Mouse (Mus musculus) hindbrain, embryonic 10.5 days (tissue): ENCODE measurements around the gene Irgm2. TPM values are rescaled to one million over a fixed set of nuclear protein-coding genes. Genes with fewer than 3 reads are reported as not detected.
"Not testable (repeated sequence)": the region's sequence is repeated elsewhere in the genome, so short reads cannot be mapped to it uniquely, and the experiment has no call there.

Source experiments
- DNase-seq: peaks from one replicate; pipeline ENCODE4 v3.0.0-alpha.2; 2017; ENCODE audit warnings: low spot score
- H3K27ac ChIP-seq: fragments of 300-500 bp; sonication (generic); 2 replicates; pipeline ENCODE4 v1.5.1; 2016; ENCODE audit warnings: mild to moderate bottlenecking, moderate library complexity
- H3K27me3 ChIP-seq: fragments of 300-500 bp; sonication (generic); 2 replicates; pipeline ENCODE4 v1.6.1; 2016; ENCODE audit warnings: mild to moderate bottlenecking; ENCODE audit not compliant: poor library complexity, insufficient read depth, severe bottlenecking
- H3K36me3 ChIP-seq: fragments of 300-500 bp; sonication (generic); 2 replicates; pipeline ENCODE4 v1.6.1; 2016; ENCODE audit warnings: mild to moderate bottlenecking, moderate library complexity
- H3K4me1 ChIP-seq: fragments of 300-500 bp; sonication (generic); replicated peaks from 2 replicates; pipeline ENCODE4 v1.6.1; 2016; ENCODE audit warnings: mild to moderate bottlenecking
- H3K4me3 ChIP-seq: fragments of 300-500 bp; sonication (generic); 2 replicates; pipeline ENCODE4 v1.5.1; 2016; ENCODE audit warnings: mild to moderate bottlenecking, moderate library complexity
- H3K9me3 ChIP-seq: fragments of 300-500 bp; sonication (generic); 2 replicates; pipeline ENCODE4 v1.6.1; 2016; ENCODE audit warnings: mild to moderate bottlenecking, moderate library complexity
- WGBS: fragments of 180-500 bp; shearing (Covaris S2); methylation state at CpG from one replicate; pipeline ENCODE4 v1.1.7; 2016; 5-methylcytosine and 5-hydroxymethylcytosine counted together
- polyA plus RNA-seq: library from polyadenylated mRNA; unstranded; fragments of >200 nt; fragmentation: Nextera tagmentation; extraction: Ambion mirVana; gene quantifications from 2 replicates; pipeline ENCODE4 v1.2.1, GENCODE M21; 2016

Gene Irgm2
- 0.44 and 0.55 TPM in 2 replicates for polyA plus RNA-seq

GRCm38 (mm10) chr11:58199229-58200037 lies at the start of gene Irgm2, which contains the start of gene Igtp:
Irgm2 (plus strand) TSS chr11:58199618.
Igtp (plus strand) TSS chr11:58199556.
- H3K27me3 ChIP-seq, H3K36me3 ChIP-seq, H3K4me1 ChIP-seq, H3K9me3 ChIP-seq: not testable (repeated sequence)
- Histone ChIP-seq H3K4me3 (peak within 1 kb of the TSS; percentile 58), H3K27ac (peak within 1 kb of the TSS; percentile 79)
- peak; percentile 43 for DNase-seq
- WGBS: 9% methylated on average over 15 of the region's 15 CpGs

GRCm38 (mm10) chr11:58155458-58155857 lies 44.0 kb upstream of the Irgm2 start:
- Histone ChIP-seq H3K4me1 (no peaks in the 10 kb centered on the region), H3K27ac (no peak overlapping the region), H3K27me3 (no peaks in the 10 kb centered on the region), H3K9me3 (no peaks in the 10 kb centered on the region), H3K4me3 (no peak overlapping the region), H3K36me3 (peaks cover 99% of the 10 kb centered on the region)
- WGBS: 96% methylated on average over 9 of the region's 9 CpGs
- no peak for DNase-seq

- WGBS: 85% methylated on average over 3 of the region's 3 CpGs
- H3K4me3 ChIP-seq: no peak overlapping the region
- DNase-seq: no peak
- H3K9me3 ChIP-seq: no peaks in the 10 kb centered on the region
- peaks cover 99% of the 10 kb centered on the region for H3K36me3 ChIP-seq
- H3K27ac ChIP-seq: no peak overlapping the region
- H3K4me1 ChIP-seq: no peaks in the 10 kb centered on the region
- no peaks in the 10 kb centered on the region for H3K27me3 ChIP-seq
These were observed 42.5 kb upstream of the Irgm2 start for GRCm38 (mm10) chr11:58156871-58157270.

- peaks cover 67% of the 10 kb centered on the region for H3K36me3 ChIP-seq
- no peaks in the 10 kb centered on the region for H3K27me3 ChIP-seq
- H3K4me1 ChIP-seq: peaks cover 8% of the 10 kb centered on the region
- H3K4me3 ChIP-seq: no peak overlapping the region
- peaks cover 7% of the 10 kb centered on the region; the same call in 1 of the 2 replicates for H3K9me3 ChIP-seq
- no peak overlapping the region for H3K27ac ChIP-seq
- WGBS: 93% methylated on average over 2 of the region's 2 CpGs
- no peak for DNase-seq
These were observed 34.3 kb upstream of the Irgm2 start for GRCm38 (mm10) chr11:58165072-58165471.

GRCm38 (mm10) chr11:58167822-58168166 lies 31.6 kb upstream of the Irgm2 start:
- H3K4me1 ChIP-seq: peaks cover 20% of the 10 kb centered on the region
- H3K9me3 ChIP-seq: peaks cover 7% of the 10 kb centered on the region; the same call in 1 of the 2 replicates
- peak overlapping the region; percentile 76 for H3K4me3 ChIP-seq
- peak overlapping the region; percentile 90 for H3K27ac ChIP-seq
- no peaks in the 10 kb centered on the region for H3K27me3 ChIP-seq
- DNase-seq: no peak
- WGBS: under 1% methylated on average over 8 of the region's 8 CpGs
- H3K36me3 ChIP-seq: peaks cover 40% of the 10 kb centered on the region

GRCm38 (mm10) chr11:58168167-58168915 lies 31.1 kb upstream of the Irgm2 start, which contains the start of gene Gemin5:
Gemin5 (minus strand) TSS chr11:58168539.
- Histone ChIP-seq H3K27ac (peak within 1 kb of the TSS; percentile 90), H3K36me3 (peaks cover 40% of the 10 kb centered on the region), H3K27me3 (no peaks in the 10 kb centered on the region), H3K9me3 (peaks cover 7% of the 10 kb centered on the region; the same call in 1 of the 2 replicates), H3K4me1 (peaks cover 21% of the 10 kb centered on the region), H3K4me3 (peak within 1 kb of the TSS; percentile 76)
- DNase-seq: peak; percentile 88
- 2% methylated on average over 71 of the region's 71 CpGs for WGBS

- DNase-seq: no peak
- peaks cover 40% of the 10 kb centered on the region for H3K36me3 ChIP-seq
- H3K27ac ChIP-seq: no peak overlapping the region
- peaks cover 21% of the 10 kb centered on the region for H3K4me1 ChIP-seq
- H3K9me3 ChIP-seq: peaks cover 7% of the 10 kb centered on the region; the same call in 1 of the 2 replicates
- no peaks in the 10 kb centered on the region for H3K27me3 ChIP-seq
- WGBS: 86% methylated on average over 4 of the region's 4 CpGs
- no peak overlapping the region for H3K4me3 ChIP-seq
These were observed 29.8 kb upstream of the Irgm2 start for GRCm38 (mm10) chr11:58169666-58170065.

- peak; percentile 96 for DNase-seq
- peaks cover 21% of the 10 kb centered on the region for H3K4me1 ChIP-seq
These were observed 27.8 kb upstream of the Irgm2 start, which contains the start of gene Mrpl22 for GRCm38 (mm10) chr11:58171459-58172091. Mrpl22 (plus strand) TSS chr11:58171661.

GRCm38 (mm10) chr11:58179563-58179962 lies 19.9 kb upstream of the Irgm2 start:
- 28% methylated on average over 3 of the region's 3 CpGs for WGBS

More at GRCm38 (mm10) chr11:58171459-58172091, 27.8 kb upstream of the Irgm2 start, which contains the start of gene Mrpl22:
- no peaks in the 10 kb centered on the region for H3K27me3 ChIP-seq
- WGBS: under 1% methylated on average over 34 of the region's 34 CpGs
- peak within 1 kb of the TSS; percentile 63 for H3K4me3 ChIP-seq
- no peaks in the 10 kb centered on the region for H3K9me3 ChIP-seq
- peaks cover 40% of the 10 kb centered on the region for H3K36me3 ChIP-seq
- H3K27ac ChIP-seq: peak within 1 kb of the TSS; percentile 81

GRCm38 (mm10) chr11:58179986-58180385 lies 19.4 kb upstream of the Irgm2 start:
- not testable (repeated sequence) for H3K27ac ChIP-seq, H3K4me3 ChIP-seq, H3K9me3 ChIP-seq, DNase-seq, H3K27me3 ChIP-seq, H3K4me1 ChIP-seq
- H3K36me3 ChIP-seq: peaks cover 63% of the 10 kb centered on the region
- WGBS: 95% methylated on average over 6 of the region's 6 CpGs

More at GRCm38 (mm10) chr11:58179563-58179962, 19.9 kb upstream of the Irgm2 start:
- H3K9me3 ChIP-seq: no peaks in the 10 kb centered on the region
- H3K27me3 ChIP-seq: no peaks in the 10 kb centered on the region
- no peaks in the 10 kb centered on the region for H3K4me1 ChIP-seq
- H3K27ac ChIP-seq: no peak overlapping the region
- H3K4me3 ChIP-seq: no peak overlapping the region
- H3K36me3 ChIP-seq: peaks cover 67% of the 10 kb centered on the region
- peak; percentile 65 for DNase-seq

- Histone ChIP-seq H3K4me1 (no peaks in the 10 kb centered on the region), H3K36me3 (peaks cover 55% of the 10 kb centered on the region), H3K27me3 (no peaks in the 10 kb centered on the region), H3K4me3 (no peak overlapping the region), H3K9me3 (no peaks in the 10 kb centered on the region), H3K27ac (no peak overlapping the region)
- WGBS: 87% methylated on average over 7 of the region's 7 CpGs
- no peak for DNase-seq
These were observed 18.7 kb upstream of the Irgm2 start for GRCm38 (mm10) chr11:58180756-58181155.

- H3K9me3 ChIP-seq: no peaks in the 10 kb centered on the region
- 90% methylated on average over 3 of the region's 3 CpGs for WGBS
- H3K36me3 ChIP-seq: peaks cover 27% of the 10 kb centered on the region
- no peaks in the 10 kb centered on the region for H3K27me3 ChIP-seq
- H3K4me1 ChIP-seq: no peaks in the 10 kb centered on the region
- no peak for DNase-seq
- H3K4me3 ChIP-seq: no peak overlapping the region
- H3K27ac ChIP-seq: no peak overlapping the region
These were observed 15.8 kb upstream of the Irgm2 start for GRCm38 (mm10) chr11:58183579-58183978.
